Mouse (Mus musculus) adrenal gland, adult 2 months (tissue): ENCODE measurements around the gene Gnb1. TPM values are rescaled to one million over a fixed set of nuclear protein-coding genes. Genes with fewer than 3 reads are reported as not detected.
A peak's percentile ranks its signal among the peaks of the same experiment; 100 is the strongest.
"Not testable (repeated sequence)": the region's sequence is repeated elsewhere in the genome, so short reads cannot be mapped to it uniquely, and the experiment has no call there.

Experiments used
- DNase-seq: peaks from one replicate; pipeline ENCODE4 v3.0.0; 2021
- polyA plus RNA-seq: library from polyadenylated mRNA; depleted of rRNA; stranded (reverse); fragments of >200 nt; gene quantifications from 2 replicates; pipeline ENCODE4 v1.2.3, GENCODE M21; 2012
- total RNA-seq, 2 experiments: library from RNA; stranded (reverse); gene quantifications; 2 replicates each; pipeline ENCODE4 v1.2.3; 2021

Gene Gnb1
- total and polyA plus RNA-seq, 3 experiments: 353 to 452 (median 445) TPM

GRCm38 (mm10) chr4:155550446-155550845, 59.3 kb downstream of the Gnb1 start:
- DNase-seq: no peak

- DNase-seq: no peak
These were observed 59.9 kb downstream of the Gnb1 start for GRCm38 (mm10) chr4:155551073-155551472.

DNA sequence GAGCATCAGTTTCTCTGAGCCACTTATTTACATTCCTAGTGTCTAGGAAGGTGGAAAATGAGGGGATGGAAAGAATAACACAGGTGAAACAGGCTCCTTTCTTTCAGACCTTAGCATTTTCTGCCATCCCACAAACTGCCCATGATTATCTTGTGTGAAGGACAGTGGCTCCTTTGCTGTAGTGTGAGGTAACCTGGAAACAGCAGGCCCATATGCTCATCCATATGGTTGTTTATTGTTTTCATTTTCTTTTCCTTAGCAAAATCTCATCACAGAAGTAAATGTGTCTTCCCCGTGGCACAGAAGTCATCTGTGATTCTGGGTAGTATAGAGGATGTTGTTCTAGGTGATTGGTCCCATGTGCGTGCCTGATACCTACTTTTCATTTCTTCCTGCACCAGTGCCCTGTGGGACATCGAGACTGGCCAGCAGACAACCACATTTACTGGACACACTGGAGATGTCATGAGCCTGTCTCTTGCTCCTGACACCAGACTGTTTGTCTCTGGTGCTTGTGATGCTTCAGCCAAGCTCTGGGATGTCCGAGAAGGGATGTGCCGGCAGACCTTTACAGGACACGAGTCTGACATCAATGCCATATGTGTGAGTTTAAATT, 61.9 kb downstream of the Gnb1 start:
- DNase-seq: no peak

DNA sequence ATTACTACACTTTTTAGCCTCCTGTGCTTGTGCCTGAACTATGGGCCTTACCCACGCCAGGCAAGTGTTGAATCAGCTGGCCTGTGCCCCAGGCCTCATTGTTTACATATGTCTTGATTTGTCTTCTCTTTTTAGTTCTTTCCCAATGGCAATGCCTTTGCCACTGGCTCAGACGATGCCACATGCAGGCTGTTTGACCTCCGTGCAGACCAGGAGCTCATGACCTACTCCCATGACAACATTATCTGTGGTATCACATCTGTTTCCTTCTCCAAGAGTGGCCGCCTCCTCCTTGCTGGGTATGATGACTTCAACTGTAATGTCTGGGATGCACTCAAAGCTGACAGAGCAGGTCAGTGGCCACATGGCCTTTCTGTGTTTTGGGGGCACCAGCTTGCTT, 63.7 kb downstream of the Gnb1 start:
- no peak for DNase-seq

DNA sequence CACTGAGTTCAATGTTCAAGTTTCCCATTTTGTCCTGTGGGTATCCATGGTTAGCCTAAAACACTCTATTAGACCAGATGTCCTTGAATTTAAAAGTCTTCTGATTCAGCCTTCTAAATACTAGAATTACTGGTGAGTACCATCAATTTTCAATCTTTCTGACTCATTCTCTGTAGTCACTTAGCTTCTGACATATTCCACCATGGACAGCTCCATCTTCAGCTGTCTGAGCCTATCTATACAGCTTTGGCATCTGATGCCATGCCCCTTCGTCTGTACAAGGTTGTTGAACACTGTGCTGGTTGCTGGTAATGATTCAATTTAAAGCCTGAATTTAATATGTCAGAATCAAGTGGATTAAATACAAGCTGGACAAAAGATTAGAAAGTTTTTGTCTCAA, 64.3 kb downstream of the Gnb1 start:
- DNase-seq: no peak

GRCm38 (mm10) chr4:155559454-155559853, 68.3 kb downstream of the Gnb1 start:
- no peak for DNase-seq

DNA sequence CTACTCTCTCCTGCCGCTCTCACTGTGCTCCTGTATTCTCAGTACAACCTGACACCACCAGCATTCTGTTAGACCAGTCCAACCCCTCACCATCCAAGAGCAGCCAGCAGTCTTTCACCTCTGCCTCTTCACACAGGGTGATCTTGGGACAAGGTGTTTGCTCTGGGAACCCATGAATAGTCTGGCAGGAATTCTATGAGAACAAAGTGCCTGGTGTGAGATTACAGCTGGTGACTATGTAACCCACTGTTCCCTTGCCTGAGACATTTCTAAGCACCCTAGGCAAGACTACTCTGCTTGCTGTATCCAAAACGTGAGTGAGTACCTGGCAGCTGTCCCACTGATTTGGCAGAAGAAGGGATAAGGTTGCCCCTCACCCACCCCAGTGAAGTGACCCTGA, 69.8 kb downstream of the Gnb1 start:
- DNase-seq: no peak

GRCm38 (mm10) chr4:155561661-155562442, 70.7 kb downstream of the Gnb1 start, which contains the start of gene Nadk:
Gene Nadk (plus strand): TSS chr4:155562378.
- peak; percentile 28 for DNase-seq

DNA sequence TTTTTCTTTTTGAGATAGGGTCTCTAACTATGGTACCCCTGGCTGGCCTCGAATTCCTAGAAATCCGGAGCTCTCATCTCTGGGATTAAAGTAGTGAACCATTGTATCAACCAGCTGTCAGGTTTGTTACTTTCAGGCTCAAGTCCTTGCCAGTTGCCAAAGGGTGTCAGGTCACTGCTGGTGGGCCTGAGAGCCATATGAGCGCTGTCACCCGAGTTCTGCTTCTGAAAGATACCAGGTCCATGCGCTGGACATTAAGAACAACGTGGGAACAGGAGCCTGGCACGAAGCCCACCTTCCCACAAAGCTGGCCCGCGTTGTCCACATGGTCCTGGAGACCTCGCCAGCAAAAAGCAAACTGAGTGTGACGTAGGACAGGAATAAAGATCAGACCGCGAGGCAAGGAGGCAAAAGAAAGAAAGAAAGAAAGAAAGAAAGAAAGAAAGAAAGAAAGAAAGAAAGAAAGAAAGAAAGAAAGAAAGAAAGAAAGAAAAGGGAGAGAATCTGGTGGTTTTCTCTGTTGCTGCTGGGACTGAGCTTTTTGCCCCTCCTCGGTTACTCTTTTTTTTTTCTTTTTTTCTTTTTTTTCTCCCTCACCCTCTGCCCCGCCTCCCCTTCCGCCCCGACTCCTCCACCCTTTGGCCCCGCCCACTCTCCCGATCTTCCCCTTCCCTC, 71.7 kb downstream of the Gnb1 start:
- DNase-seq: peak; percentile 64

DNA sequence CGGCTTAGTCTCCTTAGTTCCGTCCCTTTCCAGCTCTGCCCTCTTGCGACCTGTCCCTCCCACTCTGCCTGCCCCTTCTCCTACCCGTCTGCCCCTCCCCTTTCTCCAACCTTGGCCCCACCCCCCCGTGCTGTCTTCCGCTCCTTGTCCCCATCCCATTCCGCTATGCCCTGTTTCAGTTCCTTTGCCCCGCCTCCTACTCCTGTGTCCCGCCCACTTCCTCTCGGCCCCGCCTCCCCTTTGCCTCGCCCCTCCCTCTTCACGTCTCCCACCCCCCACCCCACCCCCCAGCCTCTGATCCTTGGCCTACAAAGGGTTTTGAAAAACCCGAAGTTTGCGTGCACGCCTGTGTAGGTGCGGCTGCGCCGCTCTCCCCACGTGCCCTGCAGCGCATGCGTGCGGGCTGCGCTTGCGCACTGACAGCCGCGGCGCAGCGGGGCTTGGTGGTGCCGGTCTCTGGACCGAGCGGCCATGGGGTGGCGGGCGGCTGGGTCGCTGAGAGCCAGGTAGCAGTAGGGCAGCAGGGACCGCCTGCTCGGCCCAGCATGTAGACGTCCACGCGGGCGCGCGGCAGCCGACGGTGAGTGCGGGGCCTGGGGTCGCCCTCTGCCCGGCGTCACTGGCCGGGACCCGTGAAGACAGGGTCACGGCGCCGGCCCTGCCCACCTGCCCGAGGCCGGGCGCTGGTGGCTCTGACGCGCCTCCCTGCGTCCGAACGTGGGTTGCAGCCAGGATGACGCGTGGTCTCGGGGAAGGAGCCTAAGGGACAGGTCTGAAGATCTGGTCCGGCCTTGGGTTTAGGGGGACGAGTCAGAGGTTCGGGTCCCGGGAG, 72.5 kb downstream of the Gnb1 start:
- peak; percentile 99 for DNase-seq

DNA sequence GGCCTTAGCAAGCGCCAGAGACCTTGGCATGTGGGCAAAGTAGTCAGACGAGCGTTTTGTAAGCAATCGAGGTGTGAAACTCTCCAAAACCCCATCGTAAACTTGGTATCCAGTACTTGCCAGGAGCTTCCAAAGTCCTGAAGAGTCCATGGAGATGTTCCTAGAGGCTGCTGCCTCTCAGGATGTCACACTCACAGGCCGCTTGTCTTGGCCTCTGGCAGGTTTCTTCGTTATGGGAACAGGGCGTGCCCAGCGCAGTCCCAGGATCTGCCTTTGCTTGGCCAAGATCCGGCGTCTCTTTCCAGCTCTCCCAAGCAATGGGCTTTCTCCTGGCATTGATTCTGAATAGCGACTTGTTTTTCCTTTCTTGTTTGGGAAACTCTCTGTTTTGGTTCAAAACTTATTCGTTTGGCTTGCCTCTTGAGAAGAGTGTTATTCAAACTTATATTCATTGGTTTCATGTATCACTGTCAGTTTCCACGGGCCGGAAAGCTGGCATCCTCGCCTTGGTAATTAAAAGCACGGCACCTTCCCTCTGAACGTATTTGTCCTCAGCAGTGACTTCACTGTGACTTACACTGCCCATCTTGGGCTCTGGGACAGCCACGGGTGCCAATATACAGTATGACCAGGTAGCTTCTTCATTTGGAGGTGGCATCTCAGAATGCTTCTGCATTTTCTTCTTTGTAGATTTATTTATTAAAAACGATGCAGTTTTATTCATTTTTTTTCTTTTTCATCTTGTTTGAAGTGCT, 73.3 kb downstream of the Gnb1 start:
- DNase-seq: peak; percentile 73

- DNase-seq: no peak
These were observed 75.4 kb downstream of the Gnb1 start for GRCm38 (mm10) chr4:155566555-155566954.

DNA sequence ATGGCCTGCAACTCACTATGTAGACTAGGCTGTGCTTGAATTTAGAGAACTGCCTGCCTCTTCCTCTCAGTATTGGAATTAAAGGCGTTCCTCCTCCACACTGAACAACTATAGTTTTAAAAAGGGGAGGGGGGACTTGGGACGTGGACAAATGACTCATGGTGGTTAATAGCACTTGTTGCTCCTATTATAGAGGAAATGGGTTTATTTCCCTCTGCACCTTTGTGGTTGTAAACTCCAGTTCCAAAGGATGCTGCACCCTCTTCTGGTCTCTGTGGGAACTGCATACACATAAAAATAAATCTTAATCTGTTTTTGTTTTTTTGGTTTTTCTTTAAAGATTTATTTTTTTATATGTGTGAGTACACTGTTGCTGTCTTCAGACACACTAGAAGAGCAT, 77.0 kb downstream of the Gnb1 start:
- DNase-seq: no peak

- no peak for DNase-seq
These were observed 77.6 kb downstream of the Gnb1 start for GRCm38 (mm10) chr4:155568632-155569370.

GRCm38 (mm10) chr4:155569818-155570217, 78.7 kb downstream of the Gnb1 start:
- peak; percentile 67 for DNase-seq

DNA sequence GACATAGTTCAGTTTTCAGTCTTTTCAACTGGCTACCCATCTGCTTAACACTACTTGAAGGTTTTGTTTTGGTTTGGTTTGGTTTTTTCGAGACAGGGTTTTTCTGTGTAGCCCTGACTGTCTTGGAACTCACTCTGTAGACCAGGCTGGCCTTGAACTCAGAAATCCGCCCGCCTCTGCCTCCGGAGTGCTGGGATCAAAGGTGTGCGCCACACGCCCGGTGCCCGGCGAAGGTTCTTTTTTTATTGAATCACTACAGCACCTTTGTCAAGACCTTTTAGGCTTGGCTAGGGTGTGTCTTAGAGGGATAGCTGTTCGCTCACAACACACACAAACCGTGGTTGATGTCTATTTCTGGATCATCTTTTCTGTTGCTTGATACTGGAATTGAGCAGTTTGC, 79.2 kb downstream of the Gnb1 start:
- DNase-seq: not testable (repeated sequence)

- DNase-seq: no peak
These were observed 80.3 kb downstream of the Gnb1 start for GRCm38 (mm10) chr4:155571442-155571841.

DNA sequence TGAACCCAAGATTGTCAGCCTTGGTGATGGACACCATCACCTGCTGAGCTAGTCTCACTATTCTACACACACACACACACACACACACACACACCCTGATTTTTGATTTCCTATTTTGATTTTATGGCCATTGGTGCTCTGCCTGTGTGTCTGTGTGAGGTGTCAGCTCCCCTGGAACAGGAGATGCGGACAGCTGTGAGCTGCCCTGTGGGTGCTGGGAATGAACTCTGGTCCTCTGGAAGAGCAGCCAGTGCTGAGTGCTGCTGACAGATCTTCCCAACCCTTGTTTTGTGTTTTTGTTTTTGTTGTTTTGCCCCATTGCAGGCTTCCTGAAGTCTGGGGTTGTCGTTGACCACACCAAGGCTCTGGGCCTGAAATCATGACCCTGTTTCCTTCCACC, 82.0 kb downstream of the Gnb1 start:
- DNase-seq: no peak

GRCm38 (mm10) chr4:155573876-155574275, 82.7 kb downstream of the Gnb1 start:
- peak; percentile 62 for DNase-seq

- no peak for DNase-seq
These were observed 83.8 kb downstream of the Gnb1 start for GRCm38 (mm10) chr4:155574931-155575330.

GRCm38 (mm10) chr4:155575521-155575920, 84.4 kb downstream of the Gnb1 start:
- DNase-seq: no peak
